Mouse (Mus musculus): ENCODE measurements at regions not wholly inside any gene's neighbourhood (a gene's known extent, or its start where the extent isn't known, plus 50 kb on each side); places are given as distances from the start of the nearest gene placed in this dataset.

GRCm38 (mm10) chr2:171670945-171671547 lies 372.2 kb downstream of the Cbln4 start:
- no peak for DNase-seq

GRCm38 (mm10) chr2:171668791-171669645 lies 374.2 kb downstream of the Cbln4 start:
- no peak for DNase-seq

GRCm38 (mm10) chr2:171662571-171662970 lies 380.7 kb downstream of the Cbln4 start:
- DNase-seq: no peak

- DNase-seq: no peak
Measured at GRCm38 (mm10) chr2:171661896-171662511, 381.3 kb downstream of the Cbln4 start.

GRCm38 (mm10) chr2:171657125-171657524 lies 386.1 kb downstream of the Cbln4 start:
- no peak for DNase-seq

- no peak for DNase-seq
Measured at GRCm38 (mm10) chr2:171641730-171642129, 401.5 kb downstream of the Cbln4 start.

GRCm38 (mm10) chr2:171640478-171640877 lies 402.8 kb downstream of the Cbln4 start:
- DNase-seq: no peak

GRCm38 (mm10) chr2:171638931-171639330 lies 404.3 kb downstream of the Cbln4 start:
- no peak for DNase-seq

- DNase-seq: no peak
Measured at GRCm38 (mm10) chr2:171636837-171637236, 406.4 kb downstream of the Cbln4 start.

GRCm38 (mm10) chr2:171633355-171634097 lies 409.7 kb downstream of the Cbln4 start:
- peak; percentile 18 to 50 for DNase-seq

- no peak for DNase-seq
Measured at GRCm38 (mm10) chr2:171630101-171630715, 413.1 kb downstream of the Cbln4 start.

- DNase-seq: no peak
Measured at GRCm38 (mm10) chr2:171628182-171628850, 414.9 kb downstream of the Cbln4 start.

- DNase-seq: no peak
Measured at GRCm38 (mm10) chr2:171620668-171621067, 422.6 kb downstream of the Cbln4 start.

GRCm38 (mm10) chr2:171620253-171620652 lies 423.0 kb downstream of the Cbln4 start:
- DNase-seq: no peak

- no peak for DNase-seq
Measured at GRCm38 (mm10) chr2:171618771-171619170, 424.5 kb downstream of the Cbln4 start.

- no peak for DNase-seq
Measured at GRCm38 (mm10) chr2:171618333-171618732, 424.9 kb downstream of the Cbln4 start.

GRCm38 (mm10) chr2:171615462-171615861 lies 427.8 kb downstream of the Cbln4 start:
- no peak for DNase-seq

- DNase-seq: no peak
Measured at GRCm38 (mm10) chr2:171605064-171605463, 438.2 kb downstream of the Cbln4 start.

GRCm38 (mm10) chr2:171595240-171595639 lies 448.0 kb downstream of the Cbln4 start:
- no peak for DNase-seq

- DNase-seq: no peak
Measured at GRCm38 (mm10) chr2:171593884-171594283, 449.4 kb downstream of the Cbln4 start.

- DNase-seq: no peak
Measured at GRCm38 (mm10) chr2:171592315-171592714, 451.0 kb downstream of the Cbln4 start.

- no peak for DNase-seq
Measured at GRCm38 (mm10) chr2:171588158-171588557, 455.1 kb downstream of the Cbln4 start.

All from kidney, postnatal 4 days (tissue).